Mouse (Mus musculus) CH12.LX (cell line): Measurements from ENCODE around the gene Nabp1. TPM values are rescaled to one million over a fixed set of nuclear protein-coding genes. Genes with fewer than 3 reads are reported as not detected.

ENCODE experiments used
- DNase-seq: peaks from one replicate; pipeline ENCODE4 v3.0.0-alpha.2; 2013; ENCODE audit errors: extremely low read depth
- H3K27ac ChIP-seq: 2 replicates; pipeline ENCODE4 v1.5.1; 2012; ENCODE audit warnings: low read depth, mild to moderate bottlenecking, control low read depth, moderate library complexity; ENCODE audit not compliant: insufficient read depth
- H3K27me3 ChIP-seq: replicated peaks from 2 replicates; pipeline ENCODE3; 2012; ENCODE audit warnings: inconsistent platforms
- H3K36me3 ChIP-seq, 2 experiments: replicated peaks in 1 of 2; 2 replicates each; pipeline versions ENCODE3 to v1.6.1; 2012; ENCODE audit warnings: inconsistent platforms in 1 of 2, low read length in 1 of 2, mild to moderate bottlenecking in 1 of 2, mixed read lengths in 1 of 2, moderate library complexity in 1 of 2; ENCODE audit not compliant: control insufficient read depth in 1 of 2, insufficient read depth in 1 of 2
- H3K4me1 ChIP-seq, 2 experiments: 2 replicates each; pipeline ENCODE4 v1.6.1; 2012; ENCODE audit warnings: inconsistent platforms in 1 of 2, moderate library complexity in 1 of 2; ENCODE audit not compliant: insufficient read depth in 2 of 2, control insufficient read depth in 1 of 2
- H3K4me2 ChIP-seq: 2 replicates; pipeline ENCODE4 v1.6.1; 2012; ENCODE audit warnings: low read depth, mild to moderate bottlenecking, control low read depth; ENCODE audit not compliant: poor library complexity, insufficient read depth, severe bottlenecking
- H3K4me3 ChIP-seq, 3 experiments: fragments of 150-350 bp in 1 of 3; sonication (generic) in 1 of 3; replicated peaks in 1 of 3; 2 replicates each; pipeline versions ENCODE3 to v1.5.1; 2011 to 2012; ENCODE audit warnings: low read depth in 2 of 3, low read length in 2 of 3, mild to moderate bottlenecking in 2 of 3, moderate library complexity in 2 of 3, control low read depth in 1 of 3, improper control_type of control experiment in 1 of 3, inconsistent platforms in 1 of 3, mixed read lengths in 1 of 3; ENCODE audit not compliant: poor library complexity in 1 of 3
- H3K79me2 ChIP-seq: replicated peaks from 2 replicates; pipeline ENCODE4 v1.6.1; 2012; ENCODE audit warnings: mild to moderate bottlenecking, moderate library complexity; ENCODE audit not compliant: control insufficient read depth, poor library complexity, insufficient read depth, severe bottlenecking; ENCODE audit errors: extremely low read depth
- H3K9ac ChIP-seq: 2 replicates; pipeline ENCODE4 v1.6.1; 2012; ENCODE audit warnings: low read depth, mild to moderate bottlenecking, control low read depth, moderate library complexity; ENCODE audit not compliant: insufficient read depth
- H3K9me3 ChIP-seq: replicated peaks from 2 replicates; pipeline ENCODE3; 2012; ENCODE audit warnings: low read length, inconsistent platforms, mixed read lengths
- BHLHE40 ChIP-seq: IDR thresholded peaks from 2 replicates; pipeline ENCODE4 v1.6.1; 2011; ENCODE audit warnings: mild to moderate bottlenecking, low read depth, low read length, improper control_type of control experiment
- CHD2 ChIP-seq: IDR thresholded peaks from 2 replicates; pipeline ENCODE4 v1.6.1; 2011; ENCODE audit warnings: low read length, improper control_type of control experiment
- CTCF ChIP-seq, 2 experiments: IDR thresholded peaks in 1 of 2; conservative IDR thresholded peaks in 1 of 2; 2 replicates each; pipeline ENCODE4 v1.5.1; 2011 to 2012; ENCODE audit warnings: low read depth in 2 of 2, low read length in 2 of 2, improper control_type of control experiment in 1 of 2, inconsistent platforms in 1 of 2, mild to moderate bottlenecking in 1 of 2, moderate library complexity in 1 of 2
- ELF1 ChIP-seq: IDR thresholded peaks from 2 replicates; pipeline ENCODE4 v1.6.1; 2014; ENCODE audit warnings: low read depth, mild to moderate bottlenecking, inconsistent platforms, low read length, improper control_type of control experiment
- EP300 ChIP-seq: IDR thresholded peaks from 2 replicates; pipeline ENCODE4 v1.6.1; 2011; ENCODE audit warnings: low read length, improper control_type of control experiment
- ETS1 ChIP-seq: conservative IDR thresholded peaks from 2 replicates; pipeline ENCODE4 v1.6.1; 2012; ENCODE audit warnings: low read depth, mild to moderate bottlenecking, inconsistent platforms, low read length, improper control_type of control experiment, moderate library complexity
- GABPA ChIP-seq: IDR thresholded peaks from 2 replicates; pipeline ENCODE4 v1.6.1; 2012; ENCODE audit warnings: low read depth, low read length, improper control_type of control experiment, inconsistent platforms; ENCODE audit not compliant: insufficient replicate concordance
- IRF4 ChIP-seq: IDR thresholded peaks from 2 replicates; pipeline ENCODE4 v1.6.1; 2014; ENCODE audit warnings: low read depth, mild to moderate bottlenecking, inconsistent platforms, low read length, improper control_type of control experiment
- JUN ChIP-seq: IDR thresholded peaks from 2 replicates; pipeline ENCODE4 v1.6.1; 2011; ENCODE audit warnings: low read depth, mild to moderate bottlenecking, low read length, improper control_type of control experiment, moderate library complexity; ENCODE audit not compliant: insufficient read depth
- JUND ChIP-seq: conservative IDR thresholded peaks from 2 replicates; pipeline ENCODE4 v1.6.1; 2011; ENCODE audit warnings: low read depth, low read length, improper control_type of control experiment
- KAT2A ChIP-seq: IDR thresholded peaks from 2 replicates; pipeline ENCODE4 v1.6.1; 2012; ENCODE audit warnings: low read length, improper control_type of control experiment, inconsistent platforms; ENCODE audit not compliant: insufficient replicate concordance
- MAFK ChIP-seq: IDR thresholded peaks from 2 replicates; pipeline ENCODE4 v1.6.1; 2011; ENCODE audit warnings: low read length, improper control_type of control experiment; ENCODE audit not compliant: insufficient replicate concordance
- MAZ ChIP-seq: IDR thresholded peaks from 2 replicates; pipeline ENCODE4 v1.6.1; 2012; ENCODE audit warnings: low read depth, mild to moderate bottlenecking, inconsistent platforms, low read length, improper control_type of control experiment, moderate library complexity
- MEF2A ChIP-seq: IDR thresholded peaks from 2 replicates; pipeline ENCODE4 v1.6.1; 2014; ENCODE audit warnings: low read depth, mild to moderate bottlenecking, inconsistent platforms, low read length, improper control_type of control experiment, borderline replicate concordance
- MXI1 ChIP-seq: IDR thresholded peaks from 2 replicates; pipeline ENCODE4 v1.6.1; 2011; ENCODE audit warnings: mild to moderate bottlenecking, low read depth, low read length, improper control_type of control experiment
- MYC ChIP-seq: IDR thresholded peaks from 2 replicates; pipeline ENCODE4 v1.6.1; 2011; ENCODE audit warnings: low read depth, mild to moderate bottlenecking, improper control_type of control experiment, low read length
- NRF1 ChIP-seq: IDR thresholded peaks from 2 replicates; pipeline ENCODE4 v1.6.1; 2014; ENCODE audit warnings: low read depth, mild to moderate bottlenecking, inconsistent platforms, low read length, improper control_type of control experiment, moderate library complexity
- PAX5 ChIP-seq: IDR thresholded peaks from 2 replicates; pipeline ENCODE4 v1.6.1; 2012; ENCODE audit warnings: low read length, inconsistent platforms, mixed read lengths
- POLR2A ChIP-seq: IDR thresholded peaks from 2 replicates; pipeline ENCODE4 v1.6.1; 2011; ENCODE audit warnings: low read depth, mild to moderate bottlenecking, improper control_type of control experiment, low read length
- POLR2AphosphoS2 ChIP-seq: IDR thresholded peaks from 2 replicates; pipeline ENCODE4 v1.6.1; 2011; ENCODE audit warnings: low read depth, low read length, improper control_type of control experiment
- RAD21 ChIP-seq: IDR thresholded peaks from 2 replicates; pipeline ENCODE4 v1.6.1; 2011; ENCODE audit warnings: low read depth, mild to moderate bottlenecking, low read length, improper control_type of control experiment, moderate library complexity
- RCOR1 ChIP-seq: conservative IDR thresholded peaks from 2 replicates; pipeline ENCODE4 v1.6.1; 2012; ENCODE audit warnings: low read depth, mild to moderate bottlenecking, inconsistent platforms, low read length, improper control_type of control experiment
- SIN3A ChIP-seq: IDR thresholded peaks from 2 replicates; pipeline ENCODE4 v1.6.1; 2012; ENCODE audit warnings: low read length, improper control_type of control experiment, inconsistent platforms
- TCF12 ChIP-seq: IDR thresholded peaks from 2 replicates; pipeline ENCODE4 v1.6.1; 2014; ENCODE audit warnings: low read depth, mild to moderate bottlenecking, inconsistent platforms, low read length, improper control_type of control experiment
- UBTF ChIP-seq: IDR thresholded peaks from 2 replicates; pipeline ENCODE4 v1.6.1; 2012; ENCODE audit warnings: low read depth, mild to moderate bottlenecking, inconsistent platforms, low read length, improper control_type of control experiment, moderate library complexity
- USF1 ChIP-seq: IDR thresholded peaks from 2 replicates; pipeline ENCODE4 v1.6.1; 2014; ENCODE audit warnings: low read depth, mild to moderate bottlenecking, inconsistent platforms, low read length, improper control_type of control experiment
- USF2 ChIP-seq: conservative IDR thresholded peaks from 2 replicates; pipeline ENCODE4 v1.6.1; 2011; ENCODE audit warnings: low read depth, low read length, improper control_type of control experiment
- ZC3H11A ChIP-seq: IDR thresholded peaks from 2 replicates; pipeline ENCODE4 v1.6.1; 2012; ENCODE audit warnings: low read depth, mild to moderate bottlenecking, inconsistent platforms, low read length, improper control_type of control experiment
- ZMIZ1 ChIP-seq: IDR thresholded peaks from 2 replicates; pipeline ENCODE4 v1.6.1; 2012; ENCODE audit warnings: low read depth, mild to moderate bottlenecking, inconsistent platforms, low read length, improper control_type of control experiment
- ZNF384 ChIP-seq: IDR thresholded peaks from 2 replicates; pipeline ENCODE4 v1.6.1; 2012; ENCODE audit warnings: low read depth, low read length, improper control_type of control experiment, inconsistent platforms
- dilution Hi-C: fragments of 300-500 bp; cut with MboI; formaldehyde crosslinking; loops from 2 replicates; pipeline ENCODE4 v1.14.3; 2020; ENCODE audit warnings: low sequenced_read_pairs; ENCODE audit not compliant: extremely low pct_unique_long_range_greater_than_20kb, extremely low pct_ligation_motif_present
- in situ Hi-C: fragments of 300-500 bp; cut with MboI; formaldehyde crosslinking; loops from 3 replicates; pipeline ENCODE4 v1.14.3; 2019; ENCODE audit warnings: low sequenced_read_pairs, low pct_ligation_motif_present, low pct_unique_long_range_greater_than_20kb, mixed read lengths
- polyA plus RNA-seq: library from polyadenylated mRNA; unstranded; fragments of >175 nt; gene quantifications from 2 replicates; pipeline ENCODE4 v1.2.1, GENCODE M21; 2012; ENCODE audit warnings: low read depth; ENCODE audit not compliant: insufficient read length
- total RNA-seq, 2 experiments: library from RNA; depleted of rRNA; stranded (reverse); fragments of 300-350 nt in 1 of 2; fragments of >200 nt in 1 of 2; gene quantifications; 2 replicates each; pipeline ENCODE4 v1.2.3; 2012 to 2014

Nabp1 gene
- total and polyA plus RNA-seq, 3 experiments = 32.7 to 52.0 (median 33.7) TPM

DNA sequence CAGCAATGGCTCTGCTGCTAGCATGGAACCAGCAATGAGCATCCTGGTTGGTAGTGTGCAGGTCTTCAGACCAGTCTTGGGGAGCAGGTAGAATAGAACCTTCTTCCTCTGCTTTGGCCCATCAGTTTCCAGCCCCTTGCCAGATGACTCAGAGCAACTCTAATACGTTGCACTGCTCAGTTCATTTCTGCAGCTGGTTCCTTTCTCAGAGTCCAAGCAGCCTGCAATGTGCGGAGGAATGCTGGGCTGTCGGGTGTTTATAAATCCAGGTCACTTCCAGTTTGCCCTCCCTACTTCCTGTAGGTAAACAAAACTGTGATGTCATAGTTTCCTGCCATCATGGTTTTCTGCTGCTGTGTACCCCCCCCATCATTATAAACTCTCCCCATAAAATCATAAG lies 21.0 kb downstream of the Nabp1 start:
- no peak for DNase-seq
- peaks cover 0 to 5% of the 10 kb centered on the region in 2 experiments; a peak in 2 of 4 replicates for H3K4me1 ChIP-seq
- no peaks in the 10 kb centered on the region for H3K79me2 ChIP-seq
- no peaks in the 10 kb centered on the region for H3K27me3 ChIP-seq
- in situ Hi-C loops = no loop called here
- H3K27ac ChIP-seq = no peak overlapping the region
- H3K4me2 ChIP-seq = no peak overlapping the region
- H3K9me3 ChIP-seq = no peaks in the 10 kb centered on the region
- H3K9ac ChIP-seq = no peak overlapping the region
- no peaks in the 10 kb centered on the region for H3K36me3 ChIP-seq
- TF ChIP-seq NRF1 = no peak
- TF ChIP-seq POLR2A = no peak
- TF ChIP-seq ZC3H11A = no peak
- TF ChIP-seq GABPA = no peak
- TF ChIP-seq MYC = no peak
- no peak for TF ChIP-seq ZMIZ1
- TF ChIP-seq, all 38 proteins: peak for 0
- dilution Hi-C loops = no loop called here
- no peak overlapping the region for H3K4me3 ChIP-seq

DNA sequence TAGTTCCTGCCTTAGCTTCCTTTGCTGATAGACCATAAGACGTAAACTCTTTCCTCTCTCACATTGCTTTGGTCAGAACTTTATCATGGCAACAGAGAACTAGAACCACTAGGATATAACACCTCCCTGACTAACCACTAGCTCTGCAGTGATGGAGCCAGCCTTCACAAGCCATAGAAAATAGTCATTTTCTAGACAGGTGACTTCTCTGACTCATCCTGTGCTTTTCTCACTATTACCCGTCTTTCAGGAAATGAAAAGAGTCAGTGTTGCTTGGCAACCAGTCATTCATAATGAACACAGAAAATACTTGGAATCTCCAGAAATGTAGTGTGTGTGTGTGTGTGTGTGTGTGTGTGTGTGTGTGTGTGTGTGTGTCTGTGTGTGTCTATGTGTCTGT lies 29.4 kb downstream of the Nabp1 start:
- Histone ChIP-seq H3K79me2 (no peaks in the 10 kb centered on the region), H3K36me3 (no peaks in the 10 kb centered on the region), H3K9me3 (no peaks in the 10 kb centered on the region), H3K4me1 (peaks cover 18 to 39% of the 10 kb centered on the region in 2 experiments), H3K4me3 (no peak overlapping the region), H3K27me3 (no peaks in the 10 kb centered on the region), H3K27ac (no peak overlapping the region), H3K9ac (no peak overlapping the region), H3K4me2 (no peak overlapping the region)
- TF ChIP-seq EP300 (peak; percentile 85), ZNF384 (no peak), BHLHE40 (peak; percentile 83), MAZ (0 out of 2 replicates have a peak, but pooled peaks have one; percentile 28), RAD21 (no peak), MXI1 (peak; percentile 60; the same call in 1 of the 2 replicates), USF1 (no peak), TCF12 (peak; percentile 41), PAX5 (no peak), POLR2AphosphoS2 (no peak), IRF4 (peak; percentile 91), KAT2A (no peak), JUN (peak; percentile 87), ELF1 (0 out of 2 replicates have a peak, but pooled peaks have one; percentile 29), USF2 (no peak), MAFK (0 out of 2 replicates have a peak, but pooled peaks have one; percentile 35), ETS1 (peak; percentile 84), UBTF (no peak), SIN3A (peak; percentile 64; the same call in 1 of the 2 replicates), NRF1 (no peak), CHD2 (peak; percentile 48; the same call in 1 of the 2 replicates), MEF2A (peak; percentile 64; the same call in 1 of the 2 replicates), JUND (peak; percentile 91), CTCF (conservative IDR thresholded peaks at IDR 0.05 in 1 of 2, IDR thresholded peaks at IDR 0.05 in 1 of 2; ENCODE audit: low read depth in 2 of 2, low read length in 2 of 2) (no peak), RCOR1 (0 out of 2 replicates have a peak, but pooled peaks have one; percentile 42)
- dilution Hi-C loops (no loop called here), in situ Hi-C loops (no loop called here)
- DNase-seq = peak; percentile 78
